Comparison of ENCODE assay signal across 21 mouse cellular contexts in genomic region chr11:97410958-97411357, GRCm38 (mm10). TPM values are rescaled to one million over a fixed set of nuclear protein-coding genes. Genes with fewer than 3 reads are reported as not detected.
"Had no signal": no experiment of that assay in that cellular context is flagged by ENCODE, and none has a peak within 500 bp of the region (broad histone marks: within the 10 kb centered on the region; RNA-seq: fewer than 3 reads in every experiment).

No protein-coding gene starts in this region.

- H3K9me3 ChIP-seq: kidney, embryonic 15.5 days; liver, embryonic 13.5 days; neural tube, embryonic 12.5 days; neural tube, embryonic 15.5 days had no signal

- DNase-seq: kidney, adult 8-10 months; kidney, postnatal 14 days; kidney, postnatal 4 days; layer of hippocampus, adult 9-11 months; liver, embryonic 13.5 days; lung, adult 2 months; midbrain, embryonic 14.5 days; right cerebral cortex, adult 18-20 months; right cerebral cortex, postnatal 14 days; right cerebral cortex, postnatal 4 days; thymus, adult 2 months; thymus, postnatal 14 days; thymus, postnatal 4 days had no signal

- H3K4me2 ChIP-seq: kidney, embryonic 15.5 days; liver, embryonic 13.5 days; midbrain, embryonic 11.5 days; neural tube, embryonic 12.5 days; neural tube, embryonic 15.5 days had no signal

- H3K27ac ChIP-seq: kidney, embryonic 15.5 days; liver, embryonic 13.5 days; neural tube, embryonic 12.5 days; neural tube, embryonic 15.5 days; stomach, postnatal 0 days had no signal

- H3K4me3 ChIP-seq: kidney, embryonic 15.5 days; liver, embryonic 13.5 days; neural tube, embryonic 12.5 days; neural tube, embryonic 15.5 days had no signal

- H3K9ac ChIP-seq: kidney, embryonic 15.5 days; liver, embryonic 13.5 days; neural tube, embryonic 12.5 days; neural tube, embryonic 15.5 days had no signal

- H3K36me3 ChIP-seq: kidney, embryonic 15.5 days; liver, embryonic 13.5 days; neural tube, embryonic 12.5 days; neural tube, embryonic 15.5 days had no signal

RNA-seq across cellular contexts. Expression of gene Gpr179, which starts 59.1 kb away (rescaled TPM):
- total RNA-seq: liver, adult 2 months; megakaryocyte-erythroid progenitor cell, adult 5-6 weeks had no signal
- polyA plus RNA-seq: liver, adult 2 months; liver, embryonic 13.5 days; liver, embryonic 16.5 days; midbrain, embryonic 11.5 days had no signal
